Mouse (Mus musculus): ENCODE measurements at regions not wholly inside any gene's neighbourhood (a gene's known extent, or its start where the extent isn't known, plus 50 kb on each side); places are given as distances from the start of the nearest gene placed in this dataset.

DNA sequence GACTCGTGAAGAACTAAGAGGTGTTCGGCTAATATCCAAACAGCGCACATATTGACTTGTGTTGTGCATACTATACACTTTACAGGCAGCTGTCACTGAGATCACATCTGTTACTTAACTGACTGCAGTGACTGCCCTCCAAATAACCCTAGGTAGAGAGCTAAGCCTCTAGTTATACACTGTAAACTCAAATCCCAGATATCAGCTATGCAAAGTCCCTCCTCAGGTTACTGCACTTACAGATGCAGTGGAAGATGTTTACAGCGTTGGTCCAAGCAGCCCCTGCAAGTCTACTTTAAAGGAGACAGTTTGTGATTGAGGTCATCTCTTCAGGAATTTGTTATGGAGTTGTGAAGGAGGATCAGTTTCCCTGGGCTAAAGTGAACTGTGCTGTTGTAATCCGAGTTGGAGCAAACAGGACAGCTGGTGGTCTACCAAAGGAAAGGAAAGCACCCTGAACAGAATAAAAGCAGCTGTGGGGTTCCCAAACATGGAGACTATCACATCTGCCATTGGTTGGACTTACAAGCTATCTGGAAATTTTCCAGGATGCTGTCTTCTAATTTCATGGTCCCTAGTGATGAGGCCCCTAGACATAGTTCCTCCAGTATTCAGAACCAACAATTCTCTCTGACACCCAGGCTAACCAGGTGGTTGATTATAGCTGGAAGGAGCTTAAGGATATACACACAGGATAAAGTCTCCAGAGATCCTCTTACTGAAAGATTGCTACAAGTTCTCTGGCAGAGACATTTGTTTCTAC is 108.7 kb upstream of the Stk26 start:
- peak; percentile 90 for ATAC-seq (ENCODE audit: low read depth)
- no peaks in the 10 kb centered on the region for H3K9me3 ChIP-seq (ENCODE audit: control insufficient read depth, low read length)
- DNase-seq (ENCODE audit: low spot score), result peak; percentile 84
- no peaks in the 10 kb centered on the region for H3K4me1 ChIP-seq (ENCODE audit: control insufficient read depth, insufficient read depth, low read length)
- no peak overlapping the region for H3K27ac ChIP-seq (replicated peaks; ENCODE audit: low read depth, low read length)
- no peaks in the 10 kb centered on the region for H3K36me3 ChIP-seq (ENCODE audit: control insufficient read depth, insufficient read depth, low read length)
- WGBS, result 64% methylated on average over 5 of the region's 5 CpGs
- no peak overlapping the region for H3K9ac ChIP-seq (ENCODE audit: low read depth, low read length)
- H3K27me3 ChIP-seq (replicated peaks; ENCODE audit: control insufficient read depth, insufficient read depth, low read length), result no peaks in the 10 kb centered on the region
- H3K4me2 ChIP-seq (ENCODE audit: low read depth, low read length), result no peak overlapping the region
- no peak overlapping the region for H3K4me3 ChIP-seq (ENCODE audit: low read depth, low read length)

DNA sequence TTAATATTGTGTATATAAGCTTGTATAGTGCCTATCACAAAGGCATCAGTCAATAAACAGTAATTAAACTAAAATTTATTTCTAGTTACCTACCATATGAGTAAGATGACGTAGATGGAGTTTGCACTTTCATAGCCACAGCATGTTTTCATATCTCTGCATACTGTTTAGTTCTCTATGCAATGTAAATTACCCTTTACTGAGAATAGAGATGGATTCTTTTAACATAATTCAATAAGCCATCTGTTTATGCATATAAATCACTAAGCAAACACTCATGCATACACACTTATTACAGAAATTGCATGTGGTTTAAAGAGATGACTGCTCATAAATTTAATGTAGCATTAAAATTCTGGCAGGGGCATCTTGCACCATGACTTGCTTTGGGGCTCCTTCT is 87.4 kb upstream of the Stk26 start:
- 53% methylated on average over 1 of the region's 1 CpGs for WGBS
- 0 out of 2 replicates have a peak, but pooled peaks cover 6% of the 10 kb centered on the region for H3K27me3 ChIP-seq (replicated peaks; ENCODE audit: control insufficient read depth, insufficient read depth, low read length)
- DNase-seq (ENCODE audit: low spot score) (no peak), ATAC-seq (ENCODE audit: low read depth) (no peak)
- no peak overlapping the region for H3K4me3 ChIP-seq (ENCODE audit: low read depth, low read length)
- no peak overlapping the region for H3K9ac ChIP-seq (ENCODE audit: low read depth, low read length)
- no peak overlapping the region for H3K4me2 ChIP-seq (ENCODE audit: low read depth, low read length)
- H3K9me3 ChIP-seq (ENCODE audit: control insufficient read depth, low read length), result no peaks in the 10 kb centered on the region
- no peak overlapping the region for H3K27ac ChIP-seq (replicated peaks; ENCODE audit: low read depth, low read length)
- no peaks in the 10 kb centered on the region for H3K4me1 ChIP-seq (ENCODE audit: control insufficient read depth, insufficient read depth, low read length)
- H3K36me3 ChIP-seq (ENCODE audit: control insufficient read depth, insufficient read depth, low read length), result no peaks in the 10 kb centered on the region
